Mouse (Mus musculus): ENCODE results near the gene Cenpu. TPM values are rescaled to one million over a fixed set of nuclear protein-coding genes. Genes with fewer than 3 reads are reported as not detected.
"Not testable (repeated sequence)": the region's sequence is repeated elsewhere in the genome, so short reads cannot be mapped to it uniquely, and the experiment has no call there.

The Cenpu gene
- total RNA-seq, 2 experiments from 2014 or later = 0.65 to 0.67 TPM

GRCm38 (mm10) chr8:46546431-46547176 is 5.2 kb upstream of the Cenpu start:
- intact Hi-C loops (cut with DNase I) = loop anchor here (1.0 to 5.0 kb wide), 3 partner anchors 74 to 304 kb away; partner anchors contain the start of gene Acsl1
- DNase-seq (ENCODE audit: low spot score) = no peak

GRCm38 (mm10) chr8:46547245-46547644 is 4.6 kb upstream of the Cenpu start:
- no peak for DNase-seq (ENCODE audit: low spot score)
- intact Hi-C loops (cut with DNase I) = loop anchor here (1.0 to 5.0 kb wide), 3 partner anchors 75 to 304 kb away; partner anchors contain the start of gene Acsl1

DNA sequence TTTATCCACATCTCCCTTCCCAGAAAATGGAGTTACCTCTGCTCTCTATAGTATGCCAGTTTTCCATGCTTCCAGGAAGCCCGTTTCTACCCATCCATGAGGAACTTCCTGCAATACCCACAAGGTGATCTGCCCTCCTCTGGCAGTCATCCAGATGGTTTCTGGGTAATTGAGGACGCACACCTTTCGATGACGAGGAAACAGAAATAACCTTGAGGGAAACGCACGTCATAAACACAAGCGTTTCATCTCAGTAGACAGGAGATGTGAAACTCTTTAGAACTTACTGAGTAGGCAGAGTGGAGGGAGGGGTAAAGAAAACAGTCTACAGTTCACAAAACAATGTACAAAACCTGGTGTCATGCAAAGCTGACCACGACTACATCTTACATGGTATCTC is 1.8 kb upstream of the Cenpu start:
- no peak for DNase-seq (ENCODE audit: low spot score)
- intact Hi-C loops (cut with DNase I) = loop anchor here (5.0 to 10.0 kb wide), 3 partner anchors 62 to 575 kb away; partner anchors contain the start of genes 1700029J07Rik and Ufsp2

- intact Hi-C loops (cut with DNase I) = loop anchor here (5.0 to 10.0 kb wide), 3 partner anchors 61 to 576 kb away; partner anchors contain the start of genes 1700029J07Rik and Ufsp2
- no peak for DNase-seq (ENCODE audit: low spot score)
Observed at GRCm38 (mm10) chr8:46551029-46551428, 799 bp upstream of the Cenpu start.

- intact Hi-C loops (cut with DNase I) = loop anchor here (5.0 to 10.0 kb wide), 3 partner anchors 60 to 578 kb away; partner anchors contain the start of genes 1700029J07Rik and Ufsp2
Observed at GRCm38 (mm10) chr8:46552441-46552765, 575 bp downstream of the Cenpu start.

GRCm38 (mm10) chr8:46559428-46559827 is 7.6 kb downstream of the Cenpu start:
- intact Hi-C loops (cut with DNase I) = loop anchor here (10.0 kb wide), 2 partner anchors 385 to 585 kb away; partner anchors contain the start of genes 1700029J07Rik and Ufsp2
- DNase-seq (ENCODE audit: low spot score) = no peak

More at GRCm38 (mm10) chr8:46552441-46552765, 575 bp downstream of the Cenpu start:
- DNase-seq (ENCODE audit: low spot score) = no peak

GRCm38 (mm10) chr8:46562333-46562732 is 10.5 kb downstream of the Cenpu start:
- no peak for DNase-seq (ENCODE audit: low spot score)
- intact Hi-C loops (cut with DNase I) = no loop called here

DNA sequence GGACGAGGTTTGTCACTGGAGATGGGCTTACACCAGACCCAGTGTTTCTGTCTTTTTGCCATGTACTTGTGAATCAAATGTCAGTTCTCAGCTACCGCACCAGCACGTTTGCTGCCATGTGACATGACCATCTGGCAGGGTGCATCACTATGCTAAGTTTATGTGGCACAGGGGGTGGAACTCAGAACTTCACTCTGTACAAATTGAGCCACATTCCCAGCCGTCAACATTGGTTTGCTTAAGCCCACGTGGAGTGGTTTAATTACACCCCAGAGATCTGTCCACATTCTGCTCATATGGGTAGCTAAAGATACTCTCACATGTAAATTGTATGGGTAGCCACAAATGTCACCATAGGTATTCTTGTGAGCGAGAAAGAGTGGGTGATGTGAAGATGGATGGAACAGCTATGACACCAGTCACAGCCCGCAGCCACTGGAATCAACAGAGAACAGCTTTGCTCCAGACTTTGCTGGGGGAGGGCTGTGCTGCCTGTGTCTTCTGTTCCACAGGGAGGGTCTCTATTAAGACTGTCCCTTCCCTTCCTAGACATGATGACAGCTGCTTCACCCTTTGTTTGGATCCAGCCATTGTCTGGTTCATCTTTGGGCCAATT is 15.2 kb downstream of the Cenpu start:
- intact Hi-C loops (cut with DNase I) = no loop called here
- no peak for DNase-seq (ENCODE audit: low spot score)

DNA sequence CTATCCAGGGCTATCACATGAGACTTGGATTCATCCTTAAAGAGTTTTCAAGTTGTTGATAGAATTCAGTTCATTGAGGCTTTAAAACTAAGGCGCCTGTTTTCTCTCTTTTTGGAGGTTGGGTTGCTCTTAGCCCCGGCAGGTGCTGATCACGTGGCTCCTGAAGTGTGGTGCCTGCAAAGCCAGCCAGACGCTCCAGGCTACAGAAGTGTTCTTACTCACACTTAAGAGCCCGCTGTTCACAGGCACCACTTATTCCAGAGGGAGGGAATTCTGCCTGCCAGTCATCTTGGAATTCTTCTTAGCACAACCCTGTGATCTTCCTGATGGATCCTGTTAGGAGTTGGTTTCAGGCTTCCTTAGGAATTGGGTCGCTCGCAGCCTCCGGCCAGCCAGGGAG is 16.1 kb downstream of the Cenpu start:
- intact Hi-C loops (cut with DNase I) = no loop called here
- DNase-seq (ENCODE audit: low spot score) = no peak

GRCm38 (mm10) chr8:46568942-46569341 is 17.1 kb downstream of the Cenpu start:
- DNase-seq (ENCODE audit: low spot score) = no peak
- intact Hi-C loops (cut with DNase I) = no loop called here

DNA sequence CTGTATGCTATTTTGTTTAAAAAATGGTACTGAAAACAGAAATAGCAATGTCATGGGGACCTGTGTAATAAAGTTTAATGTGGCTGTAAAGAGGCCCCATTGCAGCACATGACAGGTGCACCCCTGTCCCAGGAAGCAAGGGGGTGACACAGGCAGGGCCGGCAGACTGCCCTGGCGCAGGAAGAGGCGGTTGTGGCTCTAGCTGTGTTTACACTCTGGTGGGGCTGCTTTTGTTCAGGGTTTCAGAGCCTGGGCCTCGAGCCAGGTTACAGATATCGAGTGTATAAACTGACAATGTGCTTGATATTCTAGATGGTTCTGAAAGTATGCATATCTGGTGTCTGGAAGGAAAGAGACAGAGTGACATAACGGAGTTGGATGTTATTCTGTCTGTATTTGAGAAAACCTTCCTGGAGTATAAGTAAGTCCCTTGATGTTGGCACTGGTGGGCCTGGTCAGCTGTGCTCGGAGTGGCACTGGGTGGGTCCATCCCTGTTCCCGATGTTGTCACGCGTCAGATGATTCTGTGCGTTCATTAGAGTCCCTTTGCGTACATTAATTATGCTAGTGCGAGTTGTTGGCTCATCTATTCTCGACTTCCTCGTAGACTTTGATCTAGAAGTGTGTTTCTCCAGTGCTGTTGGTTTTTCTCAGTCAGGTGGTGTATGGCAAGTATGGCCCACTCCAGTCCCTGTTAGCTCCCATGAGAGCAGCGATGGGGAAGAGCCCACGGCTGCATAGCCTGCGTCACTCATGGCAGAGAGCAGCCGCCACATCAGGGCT is 18.0 kb downstream of the Cenpu start:
- intact Hi-C loops (cut with DNase I) = no loop called here
- no peak for DNase-seq (ENCODE audit: low spot score)

GRCm38 (mm10) chr8:46570673-46571072 is 18.8 kb downstream of the Cenpu start:
- DNase-seq (ENCODE audit: low spot score) = no peak
- intact Hi-C loops (cut with DNase I) = no loop called here

DNA sequence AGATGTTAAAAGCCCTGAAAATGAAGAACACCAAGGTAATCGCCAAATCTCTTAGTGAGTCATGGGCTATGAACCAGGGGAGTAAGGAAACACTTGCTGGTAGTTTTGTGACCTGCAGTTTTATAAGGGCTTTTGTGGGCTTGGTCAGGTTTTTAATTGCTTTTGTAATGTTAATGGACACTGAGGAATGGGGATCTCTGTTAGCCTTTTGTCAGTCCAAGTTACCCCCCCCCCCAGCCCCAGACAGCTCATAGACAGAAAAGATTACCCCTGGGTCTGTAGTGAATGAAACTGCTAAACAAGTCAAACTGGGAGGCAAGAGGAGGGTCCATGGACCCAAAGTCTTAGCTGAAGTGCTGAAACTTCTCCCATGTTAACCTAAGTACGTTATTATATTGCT is 21.6 kb downstream of the Cenpu start:
- intact Hi-C loops (cut with DNase I) = no loop called here
- no peak for DNase-seq (ENCODE audit: low spot score)

DNA sequence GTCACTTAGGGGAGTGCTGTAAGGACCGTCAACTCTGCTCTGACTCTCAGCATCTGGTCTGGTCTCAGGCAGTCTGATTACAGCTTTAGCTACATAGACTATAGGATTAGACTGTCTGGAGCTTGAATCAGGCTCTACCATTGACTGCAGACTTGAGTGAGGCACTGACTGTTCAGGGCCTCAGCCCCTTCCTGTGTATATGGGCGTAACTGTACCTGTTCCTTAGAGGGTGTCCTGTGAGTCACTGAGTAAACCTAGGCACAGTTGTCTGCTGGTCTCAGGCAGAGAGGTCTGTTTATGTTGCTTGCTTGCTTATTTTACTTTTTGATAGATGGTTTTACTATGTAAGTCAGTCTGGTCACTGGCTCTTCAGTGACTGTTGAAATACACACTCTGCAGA is 22.1 kb downstream of the Cenpu start:
- intact Hi-C loops (cut with DNase I) = no loop called here

DNA sequence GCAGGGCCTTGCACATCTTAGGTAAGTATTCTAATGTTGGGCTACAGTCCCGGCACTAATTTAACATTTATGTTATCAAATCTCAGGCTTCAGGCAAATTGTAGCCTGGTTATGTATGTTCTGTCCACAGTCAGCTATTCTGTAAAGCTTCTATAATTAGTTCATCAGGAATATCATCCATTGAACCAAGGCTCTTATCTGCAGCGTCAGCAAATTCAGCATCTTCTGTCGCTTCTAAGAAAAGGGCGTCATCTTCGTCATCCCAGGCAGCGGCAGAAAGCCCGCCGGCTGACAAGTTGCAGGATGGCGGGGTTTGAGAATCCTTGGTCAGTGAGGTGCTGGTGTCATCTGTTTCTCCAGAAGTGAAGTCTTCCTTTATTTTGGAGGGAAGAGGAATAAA is 27.0 kb downstream of the Cenpu start:
- intact Hi-C loops (cut with DNase I) = no loop called here
- no peak for DNase-seq (ENCODE audit: low spot score)

More for the DNA sequence above, 22.1 kb downstream of the Cenpu start:
- no peak for DNase-seq (ENCODE audit: low spot score)

GRCm38 (mm10) chr8:46584328-46584727 is 32.5 kb downstream of the Cenpu start:
- intact Hi-C loops (cut with DNase I); DNase-seq (ENCODE audit: low spot score): not testable (repeated sequence)

DNA sequence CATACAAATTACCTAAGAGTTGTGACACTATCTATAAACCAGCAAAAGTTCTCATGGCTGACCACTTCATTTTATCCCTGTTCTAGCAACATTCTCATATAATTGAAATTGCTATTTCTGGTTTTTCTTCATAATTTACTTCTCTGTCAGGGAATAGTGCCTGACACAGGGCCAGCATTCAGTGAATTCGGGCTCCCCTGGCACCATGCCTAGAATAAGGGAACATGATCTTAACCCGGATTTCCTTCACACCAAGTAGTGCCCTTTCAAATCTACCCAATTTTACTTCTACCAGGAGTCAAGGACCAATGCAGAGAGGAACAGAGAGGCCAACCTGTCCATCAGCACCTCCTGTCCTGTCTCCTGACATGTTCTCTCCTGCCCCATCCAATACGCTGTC is 33.7 kb downstream of the Cenpu start:
- intact Hi-C loops (cut with DNase I) = no loop called here
- no peak for DNase-seq (ENCODE audit: low spot score)

- intact Hi-C loops (cut with DNase I) = no loop called here
Observed at GRCm38 (mm10) chr8:46587911-46588310, 36.1 kb downstream of the Cenpu start.

GRCm38 (mm10) chr8:46588663-46589062 is 36.8 kb downstream of the Cenpu start:
- DNase-seq (ENCODE audit: low spot score) = no peak
- intact Hi-C loops (cut with DNase I) = no loop called here

More at GRCm38 (mm10) chr8:46587911-46588310, 36.1 kb downstream of the Cenpu start:
- DNase-seq (ENCODE audit: low spot score) = no peak

- DNase-seq (ENCODE audit: low spot score) = no peak
- intact Hi-C loops (cut with DNase I) = no loop called here
Observed at GRCm38 (mm10) chr8:46593067-46593466, 41.2 kb downstream of the Cenpu start.

Data from heart, postnatal 25 days (tissue).